Mouse (Mus musculus) lung, embryonic 16.5 days (tissue): ENCODE results near the gene Krt82. TPM values are rescaled to one million over a fixed set of nuclear protein-coding genes. Genes with fewer than 3 reads are reported as not detected.
A peak's percentile ranks its signal among the peaks of the same experiment; 100 is the strongest.
"Not testable (repeated sequence)": the region's sequence is repeated elsewhere in the genome, so short reads cannot be mapped to it uniquely, and the experiment has no call there.

Source experiments
- ATAC-seq: fragments of 200-750 bp; cut with Nextera tagmentation; 2 replicates; pipeline ENCODE4 v1.8.0; 2017; ENCODE audit warnings: low read depth, mild to moderate bottlenecking, moderate library complexity
- H3K27ac ChIP-seq: fragments of 300-500 bp; sonication (generic); 2 replicates; pipeline ENCODE4 v1.5.1; 2014; ENCODE audit warnings: mild to moderate bottlenecking, control low read depth, low read length
- H3K27me3 ChIP-seq: fragments of 300-500 bp; sonication (generic); 2 replicates; pipeline ENCODE4 v1.6.1; 2014; ENCODE audit warnings: low read depth, low read length, mixed read lengths; ENCODE audit not compliant: control insufficient read depth, insufficient read depth
- H3K36me3 ChIP-seq: fragments of 300-500 bp; sonication (generic); 2 replicates; pipeline ENCODE4 v1.6.1; 2014; ENCODE audit warnings: low read length; ENCODE audit not compliant: control insufficient read depth, insufficient read depth
- H3K4me1 ChIP-seq: fragments of 300-500 bp; sonication (generic); replicated peaks from 2 replicates; pipeline ENCODE4 v1.6.1; 2014; ENCODE audit warnings: low read length, mixed read lengths; ENCODE audit not compliant: control insufficient read depth, insufficient read depth
- H3K4me2 ChIP-seq: fragments of 300-500 bp; sonication (generic); 2 replicates; pipeline ENCODE4 v1.6.1; 2014; ENCODE audit warnings: low read depth, low read length, control low read depth
- H3K4me3 ChIP-seq: fragments of 300-500 bp; sonication (generic); 2 replicates; pipeline ENCODE4 v1.5.1; 2014; ENCODE audit warnings: mild to moderate bottlenecking, low read length, control low read depth
- H3K9ac ChIP-seq: fragments of 300-500 bp; sonication (generic); 2 replicates; pipeline ENCODE4 v1.6.1; 2014; ENCODE audit warnings: low read length, control low read depth
- H3K9me3 ChIP-seq: fragments of 300-500 bp; sonication (generic); 2 replicates; pipeline ENCODE4 v1.6.1; 2016; ENCODE audit warnings: low read length; ENCODE audit not compliant: control insufficient read depth
- WGBS: fragments of 180-500 bp; shearing (Covaris S2); extraction: QIAGEN DNeasy Blood & Tissue Kit; methylation state at CpG from one replicate; pipeline ENCODE4 v1.1.7; 2014; 5-methylcytosine and 5-hydroxymethylcytosine counted together
- polyA plus RNA-seq: library from polyadenylated mRNA; unstranded; fragments of >200 nt; fragmentation: Nextera tagmentation; extraction: Ambion mirVana; gene quantifications from 2 replicates; pipeline ENCODE4 v1.2.1, GENCODE M21; 2015

Gene Krt82
- polyA plus RNA-seq, 1 experiment from 2014 or later: not detected

GRCm38 (mm10) chr15:101532720-101533119, 17.7 kb downstream of the Krt82 start, which contains the start of gene Krt84:
TSS of gene Krt84 (minus strand) at chr15:101532820.
- Histone ChIP-seq H3K4me3 (no peak within 1 kb of the TSS), H3K36me3 (no peaks in the 10 kb centered on the region), H3K9me3 (no peaks in the 10 kb centered on the region), H3K27ac (no peak within 1 kb of the TSS), H3K9ac (no peak within 1 kb of the TSS), H3K4me1 (no peaks in the 10 kb centered on the region), H3K27me3 (no peaks in the 10 kb centered on the region), H3K4me2 (no peak within 1 kb of the TSS)
- 77% methylated on average over 7 of the region's 7 CpGs for WGBS
- no peak for ATAC-seq

- no peak overlapping the region for H3K27ac ChIP-seq
- no peak overlapping the region for H3K4me2 ChIP-seq
- H3K27me3 ChIP-seq: no peaks in the 10 kb centered on the region; the same call in 1 of the 2 replicates
- WGBS: 59% methylated on average over 4 of the region's 4 CpGs
- no peaks in the 10 kb centered on the region for H3K36me3 ChIP-seq
- ATAC-seq: no peak
- H3K9ac ChIP-seq: no peak overlapping the region
- H3K4me3 ChIP-seq: no peak overlapping the region
- no peaks in the 10 kb centered on the region for H3K4me1 ChIP-seq
- H3K9me3 ChIP-seq: no peaks in the 10 kb centered on the region
Observed at GRCm38 (mm10) chr15:101522556-101523232, 27.8 kb downstream of the Krt82 start.

GRCm38 (mm10) chr15:101519792-101520191, 30.7 kb downstream of the Krt82 start:
- Histone ChIP-seq H3K27me3 (no peaks in the 10 kb centered on the region; the same call in 1 of the 2 replicates), H3K9me3 (no peaks in the 10 kb centered on the region), H3K4me2 (no peak overlapping the region), H3K36me3 (no peaks in the 10 kb centered on the region), H3K4me1 (no peaks in the 10 kb centered on the region), H3K27ac (no peak overlapping the region), H3K9ac (no peak overlapping the region), H3K4me3 (no peak overlapping the region)
- no peak for ATAC-seq
- 11% methylated on average over 2 of the region's 2 CpGs for WGBS

GRCm38 (mm10) chr15:101517161-101517560, 33.3 kb downstream of the Krt82 start, which contains the start of gene Gm49425:
TSS of gene Gm49425 (minus strand) at chr15:101517261.
- not testable (repeated sequence) for ATAC-seq, H3K9me3 ChIP-seq, H3K4me2 ChIP-seq, H3K27me3 ChIP-seq, H3K9ac ChIP-seq, H3K4me1 ChIP-seq, H3K27ac ChIP-seq, H3K36me3 ChIP-seq, H3K4me3 ChIP-seq
- WGBS: 76% methylated on average over 2 of the region's 2 CpGs

GRCm38 (mm10) chr15:101508247-101508646, 42.2 kb downstream of the Krt82 start:
- Histone ChIP-seq H3K4me1 (no peaks in the 10 kb centered on the region), H3K4me2 (no peak overlapping the region), H3K36me3 (no peaks in the 10 kb centered on the region), H3K4me3 (no peak overlapping the region), H3K27me3 (no peaks in the 10 kb centered on the region), H3K9me3 (no peaks in the 10 kb centered on the region), H3K27ac (no peak overlapping the region), H3K9ac (no peak overlapping the region)
- 49% methylated on average over 9 of the region's 9 CpGs for WGBS
- ATAC-seq: peak; percentile 71

GRCm38 (mm10) chr15:101506896-101507758, 43.3 kb downstream of the Krt82 start:
- Histone ChIP-seq H3K27ac (no peak overlapping the region), H3K27me3 (no peaks in the 10 kb centered on the region), H3K4me1 (no peaks in the 10 kb centered on the region), H3K9ac (no peak overlapping the region), H3K4me2 (no peak overlapping the region), H3K36me3 (no peaks in the 10 kb centered on the region), H3K4me3 (no peak overlapping the region), H3K9me3 (no peaks in the 10 kb centered on the region)
- no peak for ATAC-seq
- WGBS: 42% methylated on average over 14 of the region's 14 CpGs

GRCm38 (mm10) chr15:101497181-101497580, 53.3 kb downstream of the Krt82 start:
- H3K9ac ChIP-seq: no peak overlapping the region
- H3K27me3 ChIP-seq: no peaks in the 10 kb centered on the region
- no peak for ATAC-seq
- 69% methylated on average over 2 of the region's 2 CpGs for whole genome bisulfite sequencing
- no peaks in the 10 kb centered on the region for H3K36me3 ChIP-seq
- no peaks in the 10 kb centered on the region for H3K9me3 ChIP-seq
- no peak overlapping the region for H3K27ac ChIP-seq
- H3K4me2 ChIP-seq: no peak overlapping the region
- no peak overlapping the region for H3K4me3 ChIP-seq
- H3K4me1 ChIP-seq: no peaks in the 10 kb centered on the region

- Histone ChIP-seq H3K27ac (no peak overlapping the region), H3K4me3 (no peak overlapping the region), H3K27me3 (no peaks in the 10 kb centered on the region), H3K36me3 (no peaks in the 10 kb centered on the region), H3K9me3 (no peaks in the 10 kb centered on the region), H3K4me1 (peaks cover 6% of the 10 kb centered on the region; the same call in 1 of the 2 replicates), H3K4me2 (no peak overlapping the region), H3K9ac (no peak overlapping the region)
- ATAC-seq: no peak
- WGBS: 65% methylated on average over 8 of the region's 8 CpGs
Observed at GRCm38 (mm10) chr15:101495266-101495665, 55.2 kb downstream of the Krt82 start.

GRCm38 (mm10) chr15:101494203-101494602, 56.3 kb downstream of the Krt82 start:
- WGBS: 57% methylated on average over 1 of the region's 1 CpGs

More at GRCm38 (mm10) chr15:101494203-101494602, 56.3 kb downstream of the Krt82 start:
- Histone ChIP-seq H3K27ac (no peak overlapping the region), H3K27me3 (no peaks in the 10 kb centered on the region), H3K4me1 (peaks cover 6% of the 10 kb centered on the region; the same call in 1 of the 2 replicates), H3K36me3 (no peaks in the 10 kb centered on the region), H3K4me2 (no peak overlapping the region), H3K9me3 (no peaks in the 10 kb centered on the region), H3K9ac (no peak overlapping the region), H3K4me3 (no peak overlapping the region)
- no peak for ATAC-seq
